Mouse (Mus musculus) limb, embryonic 14.5 days (tissue): ENCODE results near the gene Plekhm1. TPM values are rescaled to one million over a fixed set of nuclear protein-coding genes. Genes with fewer than 3 reads are reported as not detected.

ENCODE experiments used
- ATAC-seq: fragments of 200-750 bp; cut with Nextera tagmentation; 2 replicates; pipeline ENCODE4 v1.8.0; 2017; ENCODE audit warnings: low read depth, moderate number of reproducible peaks, moderate TSS enrichment; ENCODE audit not compliant: low FRiP score
- DNase-seq: peaks from one replicate; pipeline ENCODE4 v3.0.0-alpha.2; 2015; ENCODE audit warnings: low spot score
- H3K27ac ChIP-seq: fragments of 300-500 bp; sonication (generic); replicated peaks from 2 replicates; pipeline ENCODE4 v1.5.1; 2014; ENCODE audit warnings: low read depth, mild to moderate bottlenecking, low read length, moderate library complexity, mixed read lengths
- H3K27me3 ChIP-seq: fragments of 300-500 bp; sonication (generic); 2 replicates; pipeline ENCODE4 v1.6.1; 2014; ENCODE audit warnings: low read length, mixed read lengths; ENCODE audit not compliant: control insufficient read depth, insufficient read depth
- H3K36me3 ChIP-seq: fragments of 300-500 bp; sonication (generic); 2 replicates; pipeline ENCODE4 v1.6.1; 2014; ENCODE audit warnings: mild to moderate bottlenecking, low read length, moderate library complexity, mixed read lengths; ENCODE audit not compliant: control insufficient read depth, insufficient read depth
- H3K4me1 ChIP-seq: fragments of 300-500 bp; sonication (generic); 2 replicates; pipeline ENCODE4 v1.6.1; 2014; ENCODE audit warnings: antibody characterized with exemption, low read length, mixed read lengths; ENCODE audit not compliant: control insufficient read depth, insufficient read depth
- H3K4me2 ChIP-seq: fragments of 300-500 bp; sonication (generic); replicated peaks from 2 replicates; pipeline ENCODE4 v1.6.1; 2014; ENCODE audit warnings: low read depth, mild to moderate bottlenecking, low read length, moderate library complexity; ENCODE audit not compliant: severe bottlenecking
- H3K4me3 ChIP-seq: fragments of 300-500 bp; sonication (generic); replicated peaks from 2 replicates; pipeline ENCODE4 v1.5.1; 2014; ENCODE audit warnings: low read length
- H3K9ac ChIP-seq: fragments of 300-500 bp; sonication (generic); 2 replicates; pipeline ENCODE4 v1.6.1; 2014; ENCODE audit warnings: mild to moderate bottlenecking, low read depth, low read length, moderate library complexity; ENCODE audit not compliant: severe bottlenecking
- H3K9me3 ChIP-seq: fragments of 300-500 bp; sonication (generic); 2 replicates; pipeline ENCODE4 v1.6.1; 2016; ENCODE audit warnings: low read length; ENCODE audit not compliant: control insufficient read depth
- POLR2A ChIP-seq: fragments of 200-500 bp; IDR thresholded peaks from 2 replicates; pipeline ENCODE4 v1.8.0; 2012; ENCODE audit warnings: inconsistent platforms, mild to moderate bottlenecking, moderate library complexity, borderline replicate concordance; ENCODE audit not compliant: insufficient read depth, insufficient read length; ENCODE audit errors: extremely low read depth
- WGBS: fragments of 180-500 bp; shearing (Covaris S2); extraction: QIAGEN DNeasy Blood & Tissue Kit; methylation state at CpG from one replicate; pipeline ENCODE4 v1.1.7; 2014; 5-methylcytosine and 5-hydroxymethylcytosine counted together
- polyA plus RNA-seq, 2 experiments: library from polyadenylated mRNA; depleted of rRNA in 1 of 2; stranded (reverse) in 1 of 2; unstranded in 1 of 2; fragments of >200 nt; fragmentation: Nextera tagmentation in 1 of 2; extraction: Ambion mirVana in 1 of 2; gene quantifications; 2 replicates each; pipeline versions ENCODE4 v1.2.1 to v1.2.3; 2012 to 2014

The Plekhm1 gene
- polyA plus RNA-seq, 2 experiments = 9.6 to 11.8 TPM

GRCm38 (mm10) chr11:103396236-103396635 is 16.3 kb downstream of the Plekhm1 start:
- DNase-seq = no peak
- no peaks in the 10 kb centered on the region for H3K9me3 ChIP-seq
- no peak for ATAC-seq
- H3K36me3 ChIP-seq = peaks cover 54% of the 10 kb centered on the region
- H3K27ac ChIP-seq = no peak overlapping the region
- 97% methylated on average over 4 of the region's 4 CpGs for WGBS
- no peak overlapping the region for H3K9ac ChIP-seq
- H3K4me2 ChIP-seq = no peak overlapping the region
- H3K4me1 ChIP-seq = no peaks in the 10 kb centered on the region
- H3K4me3 ChIP-seq = no peak overlapping the region
- H3K27me3 ChIP-seq = no peaks in the 10 kb centered on the region
- TF ChIP-seq POLR2A = no peak

GRCm38 (mm10) chr11:103394604-103395003 is 17.9 kb downstream of the Plekhm1 start:
- Histone ChIP-seq H3K9ac (no peak overlapping the region), H3K4me1 (no peaks in the 10 kb centered on the region), H3K27me3 (no peaks in the 10 kb centered on the region), H3K4me3 (no peak overlapping the region), H3K4me2 (no peak overlapping the region), H3K9me3 (no peaks in the 10 kb centered on the region), H3K36me3 (peaks cover 50% of the 10 kb centered on the region), H3K27ac (no peak overlapping the region)
- TF ChIP-seq POLR2A = no peak
- DNase-seq = no peak
- ATAC-seq = no peak
- 67% methylated on average over 7 of the region's 7 CpGs for WGBS

GRCm38 (mm10) chr11:103394025-103394424 is 18.5 kb downstream of the Plekhm1 start:
- Histone ChIP-seq H3K4me2 (no peak overlapping the region), H3K9me3 (no peaks in the 10 kb centered on the region), H3K4me1 (no peaks in the 10 kb centered on the region), H3K4me3 (no peak overlapping the region), H3K27me3 (no peaks in the 10 kb centered on the region), H3K9ac (no peak overlapping the region), H3K27ac (no peak overlapping the region), H3K36me3 (peaks cover 50% of the 10 kb centered on the region)
- no peak for TF ChIP-seq POLR2A
- 89% methylated on average over 7 of the region's 7 CpGs for WGBS
- DNase-seq (no peak), ATAC-seq (no peak)

- no peaks in the 10 kb centered on the region for H3K4me1 ChIP-seq
- DNase-seq (no peak), ATAC-seq (no peak)
- H3K36me3 ChIP-seq = peaks cover 21% of the 10 kb centered on the region
- WGBS = 87% methylated on average over 7 of the region's 7 CpGs
- no peaks in the 10 kb centered on the region for H3K27me3 ChIP-seq
- H3K27ac ChIP-seq = no peak overlapping the region
- H3K9ac ChIP-seq = no peak overlapping the region
- H3K4me3 ChIP-seq = no peak overlapping the region
- no peaks in the 10 kb centered on the region for H3K9me3 ChIP-seq
- H3K4me2 ChIP-seq = no peak overlapping the region
- no peak for TF ChIP-seq POLR2A
These were observed 24.5 kb downstream of the Plekhm1 start for GRCm38 (mm10) chr11:103387870-103388526.

GRCm38 (mm10) chr11:103386827-103387226 is 25.7 kb downstream of the Plekhm1 start:
- 84% methylated on average over 9 of the region's 9 CpGs for WGBS
- Histone ChIP-seq H3K4me2 (no peak overlapping the region), H3K4me1 (no peaks in the 10 kb centered on the region), H3K4me3 (no peak overlapping the region), H3K27me3 (no peaks in the 10 kb centered on the region), H3K27ac (no peak overlapping the region), H3K36me3 (peaks cover 11% of the 10 kb centered on the region), H3K9me3 (no peaks in the 10 kb centered on the region), H3K9ac (no peak overlapping the region)
- DNase-seq = no peak
- no peak for ATAC-seq
- no peak for TF ChIP-seq POLR2A
